Mouse (Mus musculus) brain, embryonic 14.5 days (tissue): Measurements from ENCODE around the gene Otx2.

Experiments
- CTCF ChIP-seq: fragments of 200-500 bp; IDR thresholded peaks from 2 replicates; pipeline ENCODE4 v1.5.1; 2012; ENCODE audit warnings: inconsistent platforms, mild to moderate bottlenecking, moderate library complexity, borderline replicate concordance; ENCODE audit not compliant: insufficient read depth, insufficient read length; ENCODE audit errors: extremely low read depth
- POLR2A ChIP-seq: fragments of 200-500 bp; IDR thresholded peaks from 2 replicates; pipeline ENCODE4 v1.6.1; 2012; ENCODE audit warnings: mild to moderate bottlenecking, inconsistent platforms, borderline replicate concordance; ENCODE audit not compliant: poor library complexity, insufficient read depth, insufficient read length, severe bottlenecking; ENCODE audit errors: extremely low read depth

DNA sequence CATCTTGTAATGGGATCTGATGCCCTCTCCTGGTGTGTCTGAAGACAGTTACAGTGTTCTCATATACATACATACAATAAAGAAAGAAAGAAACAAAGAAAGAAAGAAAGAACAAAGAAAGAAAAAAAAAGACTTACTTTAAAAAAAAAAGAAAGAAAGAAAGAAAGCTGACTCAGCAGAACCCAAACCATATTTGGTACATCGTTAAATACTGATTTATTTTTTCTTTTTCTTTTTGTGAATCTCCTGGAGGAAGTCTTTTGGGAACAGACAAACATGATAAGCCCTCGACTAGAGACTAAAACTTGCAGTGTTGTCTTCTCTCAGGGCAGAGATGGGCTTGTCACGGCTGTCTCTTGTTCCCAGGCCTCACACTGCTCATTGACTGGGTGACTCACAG, 45.7 kb upstream of the Otx2 start:
- TF ChIP-seq POLR2A (no peak), CTCF (no peak)
